Mouse (Mus musculus) adrenal gland, adult 2 months (tissue): ENCODE results near the gene Vmn1r221. TPM values are rescaled to one million over a fixed set of nuclear protein-coding genes. Genes with fewer than 3 reads are reported as not detected.
"Not testable (repeated sequence)": the region's sequence is repeated elsewhere in the genome, so short reads cannot be mapped to it uniquely, and the experiment has no call there.

Source experiments
- DNase-seq: peaks from one replicate; pipeline ENCODE4 v3.0.0; 2021
- long read RNA-seq: library from polyadenylated mRNA; stranded (forward); transcript quantifications from one replicate; pipeline ENCODE4 v2.0.0, GENCODE M21; 2021
- polyA plus RNA-seq: library from polyadenylated mRNA; depleted of rRNA; stranded (reverse); fragments of >200 nt; gene quantifications from 2 replicates; pipeline ENCODE4 v1.2.3, GENCODE M21; 2012; rRNA removed
- total RNA-seq, 2 experiments: library from RNA; stranded (reverse); gene quantifications; 2 replicates each; pipeline ENCODE4 v1.2.3; 2021

Vmn1r221 gene
- total RNA-seq (not detected), polyA plus RNA-seq (not detected in 2 replicates)
- long read RNA-seq = 0 reads

DNA sequence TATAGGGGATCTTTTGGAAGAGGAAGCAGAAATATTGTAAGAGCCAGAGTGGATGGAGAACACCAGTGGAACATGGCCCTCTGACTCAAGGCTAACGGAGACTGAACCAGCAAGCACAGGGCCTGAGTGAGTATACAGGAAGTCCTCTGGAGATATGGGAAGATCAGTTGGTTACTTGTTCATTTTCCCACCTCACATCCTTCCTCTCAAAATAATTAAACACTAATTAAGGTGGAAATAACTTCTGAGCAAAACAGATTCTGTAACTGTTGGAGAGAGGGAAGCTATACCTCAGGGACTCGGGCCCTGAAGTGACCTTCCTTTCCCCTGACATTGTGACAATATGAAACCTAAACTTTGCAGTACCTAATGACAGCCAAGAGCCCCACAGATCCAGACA is at the start of gene Vmn1r221:
Gene Vmn1r221, plus strand, starts transcription at position 301 of the 400 bp plus-strand sequence.
- not testable (repeated sequence) for DNase-seq

DNA sequence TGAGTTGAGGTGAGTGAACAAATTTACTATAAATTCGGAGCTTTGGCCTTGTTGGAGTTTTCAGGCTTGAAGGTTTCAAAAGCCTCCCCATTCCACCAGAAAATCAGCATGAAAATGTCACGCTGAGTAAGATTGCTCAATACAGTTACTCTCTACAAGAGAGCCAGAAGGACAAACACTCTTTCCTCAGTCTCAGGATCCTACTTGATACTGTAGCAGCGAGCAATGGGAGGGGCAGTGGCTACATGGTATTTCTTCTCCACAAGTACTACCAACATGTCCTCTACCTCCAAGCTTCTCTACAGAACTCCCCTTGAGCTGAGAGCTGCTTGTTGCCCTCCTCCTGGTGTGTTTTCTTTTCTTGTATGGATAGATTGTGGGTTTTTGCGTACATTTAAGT is 47.5 kb upstream of the Vmn1r221 start:
- not testable (repeated sequence) for DNase-seq

DNA sequence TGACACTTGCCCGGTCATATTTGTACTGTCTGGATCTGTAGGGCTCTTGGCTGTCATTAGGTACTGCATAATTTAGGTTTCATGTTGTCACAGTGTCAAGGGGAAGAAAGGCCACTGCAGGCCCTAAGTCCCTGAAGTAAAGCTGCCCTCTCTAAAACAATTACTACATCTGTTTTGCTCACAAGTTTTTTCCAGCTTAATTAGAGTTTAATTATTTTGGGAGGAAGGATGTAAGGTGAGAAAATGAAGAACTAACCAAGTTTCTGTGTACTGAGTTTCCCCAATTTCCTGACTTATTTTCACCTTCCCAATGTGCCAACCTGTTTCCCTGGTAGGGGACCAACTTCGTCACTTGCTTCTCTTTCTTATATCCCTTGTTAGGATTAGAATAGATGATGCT is 26.1 kb upstream of the Vmn1r221 start, which contains the start of gene Vmn1r220:
Gene Vmn1r220, minus strand, starts transcription at position 101 of the 400 bp plus-strand sequence.
- DNase-seq = no peak

DNA sequence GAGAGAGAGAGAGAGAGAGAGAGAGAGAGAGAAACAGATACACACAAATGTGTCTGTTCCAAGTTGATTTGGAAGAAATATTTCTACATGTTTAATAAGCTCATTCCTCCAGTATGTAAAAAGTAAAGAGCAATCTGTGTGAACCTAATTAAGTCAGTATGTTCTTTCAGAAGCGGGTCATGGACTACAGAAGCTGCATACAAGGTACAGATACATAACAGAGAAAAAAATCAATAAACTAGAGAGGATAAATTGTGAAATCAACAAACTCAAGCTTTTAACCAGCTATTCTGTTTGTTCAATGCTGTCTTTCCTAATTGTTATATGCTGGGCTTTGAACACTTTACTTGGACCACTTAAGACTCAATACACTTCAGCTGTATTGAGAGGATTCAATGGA is 10.0 kb upstream of the Vmn1r221 start:
- not testable (repeated sequence) for DNase-seq

DNA sequence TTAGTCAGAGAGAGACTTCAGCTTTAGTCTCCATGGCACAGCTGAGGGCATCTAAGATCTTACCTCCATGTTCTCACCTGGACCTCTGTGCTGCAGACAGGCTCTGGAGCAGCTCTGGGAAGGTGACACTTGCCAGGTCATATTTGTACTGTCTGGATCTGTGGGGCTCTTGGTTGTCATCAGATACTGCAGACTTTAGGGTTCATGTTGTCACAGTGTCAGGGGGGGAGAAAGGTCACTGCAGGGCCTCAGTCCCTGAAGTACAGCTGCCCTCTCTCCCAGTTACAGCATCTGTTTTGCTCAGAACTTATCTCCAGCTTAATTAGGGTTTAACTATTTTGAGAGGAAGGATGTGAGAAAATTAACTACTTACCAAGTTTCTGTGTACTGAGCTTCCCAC is 21.9 kb downstream of the Vmn1r221 start, which contains the start of gene Vmn1r222:
Gene Vmn1r222, minus strand, starts transcription at position 101 of the 400 bp plus-strand sequence.
- not testable (repeated sequence) for DNase-seq

DNA sequence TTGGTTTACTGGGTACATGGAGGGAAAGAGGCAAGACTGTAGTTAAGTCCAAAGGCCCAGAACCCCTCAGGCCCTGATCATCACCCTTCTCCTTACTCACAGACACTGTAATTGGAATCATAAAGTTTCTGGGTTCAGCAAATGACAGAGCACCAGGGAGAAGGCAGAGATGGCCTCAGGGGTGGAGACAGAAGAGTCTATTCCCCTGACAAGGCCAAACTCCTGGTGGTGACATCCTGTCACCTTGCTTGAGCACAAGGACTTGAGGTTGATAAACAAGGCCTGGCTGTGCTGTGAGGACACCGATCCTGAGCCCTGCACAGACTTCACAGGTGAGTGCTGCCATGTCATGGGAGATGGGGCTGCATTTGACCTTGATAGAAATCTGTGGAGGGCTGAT is 32.9 kb downstream of the Vmn1r221 start, which contains the start of gene Vmn1r223:
Gene Vmn1r223, plus strand, starts transcription at position 301 of the 400 bp plus-strand sequence.
- not testable (repeated sequence) for DNase-seq

DNA sequence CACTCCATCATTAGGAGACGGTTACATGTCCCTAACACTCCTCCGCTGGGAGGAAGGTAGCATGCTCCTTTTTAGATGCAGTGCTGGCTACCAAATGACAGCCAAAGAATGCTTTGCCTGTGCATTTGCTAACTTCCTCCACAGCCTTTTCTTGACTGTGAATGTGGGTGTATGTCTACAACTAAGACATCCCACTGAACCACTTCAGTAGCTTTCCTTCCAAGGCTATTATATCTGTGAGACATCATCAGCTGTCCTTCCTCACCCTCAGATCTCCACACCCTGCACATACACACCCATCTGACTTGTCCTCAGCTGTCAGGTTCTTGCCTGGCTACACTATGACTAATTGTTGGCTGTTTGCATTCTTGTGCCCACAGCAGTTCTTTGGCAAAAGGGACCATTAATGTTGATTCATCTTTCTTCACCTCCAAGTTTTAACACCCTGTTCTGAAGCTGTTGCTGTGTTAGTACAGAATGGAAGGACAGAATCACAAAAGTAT is 44.7 kb downstream of the Vmn1r221 start:
- no peak for DNase-seq

DNA sequence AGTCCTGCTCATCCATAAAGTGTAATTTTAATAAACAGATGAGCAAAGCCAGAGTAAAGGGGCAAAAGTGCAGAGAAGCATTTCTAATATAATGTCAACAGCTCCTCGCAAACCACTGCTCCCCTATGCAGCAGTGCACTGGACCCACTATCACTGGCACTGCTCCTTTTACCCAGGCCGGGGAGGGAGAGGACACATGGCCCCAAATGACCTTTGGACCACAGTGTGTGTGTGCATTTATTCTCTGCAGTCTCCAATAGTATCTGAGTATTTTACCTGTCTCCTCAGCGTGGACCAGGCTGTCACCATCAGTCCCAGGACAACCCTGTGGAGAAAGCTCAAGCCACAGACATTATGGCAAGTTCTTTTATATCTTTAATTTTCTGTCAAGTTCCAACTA is 54.7 kb downstream of the Vmn1r221 start:
- DNase-seq = not testable (repeated sequence)

DNA sequence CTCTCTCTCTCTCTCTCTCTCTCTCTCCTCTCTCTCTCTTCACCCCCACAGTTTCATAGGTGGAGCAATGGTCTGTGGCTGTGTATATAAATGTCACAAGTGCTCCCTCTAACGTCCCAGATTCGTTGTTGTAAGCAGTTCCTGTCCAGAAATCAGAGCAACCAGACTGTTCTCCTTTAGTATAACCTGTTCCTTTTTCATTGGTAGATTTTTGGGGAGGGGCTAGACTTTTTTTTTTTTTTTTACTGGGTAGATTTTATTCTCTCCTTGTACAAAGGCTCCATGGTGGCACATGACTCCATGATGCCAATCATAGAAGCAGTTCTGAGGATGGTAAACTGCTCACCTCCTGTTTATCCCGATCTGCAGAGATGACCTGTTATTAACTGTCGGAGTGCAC is 55.2 kb downstream of the Vmn1r221 start:
- not testable (repeated sequence) for DNase-seq

DNA sequence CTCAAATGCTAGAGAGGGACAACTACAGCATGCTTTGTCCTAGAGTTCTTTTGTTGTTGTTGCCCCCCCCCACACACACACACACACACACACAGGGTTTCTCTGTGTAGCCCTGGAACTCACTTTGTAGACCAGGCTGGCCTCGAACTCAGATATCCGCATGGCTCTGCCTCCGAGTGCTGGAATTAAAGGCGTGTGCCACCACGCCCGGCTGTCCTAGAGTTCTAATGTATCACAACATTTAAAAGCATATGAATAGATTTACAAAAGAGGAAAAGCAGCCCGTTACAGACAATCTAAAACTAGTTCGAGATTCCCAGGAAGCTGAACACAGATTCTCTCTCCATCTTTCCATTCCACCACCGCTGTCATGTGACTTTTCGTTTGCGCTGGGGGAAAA is 55.8 kb downstream of the Vmn1r221 start:
- DNase-seq = no peak

DNA sequence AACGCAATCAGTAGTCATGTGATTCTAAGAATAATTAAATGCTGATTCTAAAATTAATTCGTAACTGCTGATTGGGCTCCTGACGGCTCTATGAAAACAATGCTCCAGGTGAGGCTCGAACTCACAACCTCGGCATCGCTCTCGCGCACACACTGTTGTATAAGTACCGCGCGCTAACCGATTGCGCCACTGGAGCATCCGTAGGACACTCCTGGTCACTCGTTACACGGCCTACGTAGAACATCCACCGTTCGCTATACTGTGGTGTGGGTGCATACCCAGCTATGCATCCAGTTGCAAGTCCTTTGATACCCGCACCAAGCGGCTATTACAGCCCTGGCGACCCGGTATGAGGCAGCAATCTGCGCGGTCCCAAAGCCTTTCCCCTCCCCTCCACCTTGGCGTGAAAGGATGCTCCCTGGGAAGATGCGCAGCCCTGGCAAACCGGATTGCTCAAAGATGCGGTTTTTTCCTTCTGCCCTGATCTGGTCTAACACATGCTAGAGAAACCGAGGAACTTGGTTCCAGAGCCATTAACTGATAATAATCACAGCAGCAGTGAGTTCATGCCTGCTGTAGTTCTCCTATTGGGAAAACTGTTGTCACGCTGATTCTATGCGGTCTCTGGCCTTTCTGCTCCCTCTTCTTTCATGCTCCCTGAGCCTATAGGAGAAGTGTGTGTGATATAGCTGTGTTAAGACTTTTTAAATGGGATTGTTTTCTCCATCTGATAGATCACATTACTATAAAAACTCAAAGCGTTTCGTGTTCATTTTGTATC is 56.6 kb downstream of the Vmn1r221 start:
- no peak for DNase-seq

Other genes with a start within 250 kb of the Vmn1r221 start
- gene Vmn1r213, start 206.5 kb upstream of the Vmn1r221 start, total RNA-seq = not detected
- gene Vmn1r213, start 206.5 kb upstream of the Vmn1r221 start, polyA plus RNA-seq = not detected in 2 replicates
- not detected for gene Vmn1r214, start 183.7 kb upstream of the Vmn1r221 start, total RNA-seq
- not detected in 2 replicates for gene Vmn1r214, start 183.7 kb upstream of the Vmn1r221 start, polyA plus RNA-seq
- not detected for gene Vmn1r215, start 146.1 kb upstream of the Vmn1r221 start, total RNA-seq
- not detected in 2 replicates for gene Vmn1r215, start 146.1 kb upstream of the Vmn1r221 start, polyA plus RNA-seq
- gene Vmn1r217, start 95.9 kb upstream of the Vmn1r221 start, total RNA-seq = not detected
- gene Vmn1r217, start 95.9 kb upstream of the Vmn1r221 start, polyA plus RNA-seq = not detected in 2 replicates
- gene Vmn1r218, start 81.0 kb upstream of the Vmn1r221 start, total RNA-seq = not detected
- not detected in 2 replicates for gene Vmn1r218, start 81.0 kb upstream of the Vmn1r221 start, polyA plus RNA-seq
- not detected for gene Vmn1r219, start 54.8 kb upstream of the Vmn1r221 start, total RNA-seq
- gene Vmn1r219, start 54.8 kb upstream of the Vmn1r221 start, polyA plus RNA-seq = not detected in 2 replicates
- gene Vmn1r220, start 26.2 kb upstream of the Vmn1r221 start, total RNA-seq = not detected
- gene Vmn1r220, start 26.2 kb upstream of the Vmn1r221 start, polyA plus RNA-seq = not detected in 2 replicates
- gene Vmn1r222, start 21.8 kb downstream of the Vmn1r221 start, total RNA-seq = not detected
- not detected in 2 replicates for gene Vmn1r222, start 21.8 kb downstream of the Vmn1r221 start, polyA plus RNA-seq
- gene Vmn1r223, start 33.0 kb downstream of the Vmn1r221 start, total RNA-seq = not detected
- gene Vmn1r223, start 33.0 kb downstream of the Vmn1r221 start, polyA plus RNA-seq = not detected in 2 replicates
- gene Zfp322a, start 155.1 kb downstream of the Vmn1r221 start, total RNA-seq = 10 to 100 TPM; 16.3 to 20.7 TPM
- 0.40 and 0.53 TPM in 2 replicates for gene Zfp322a, start 155.1 kb downstream of the Vmn1r221 start, polyA plus RNA-seq
- 1 to 10 TPM; 7.0 to 8.5 TPM for gene Abt1, start 209.7 kb downstream of the Vmn1r221 start, total RNA-seq
- gene Abt1, start 209.7 kb downstream of the Vmn1r221 start, polyA plus RNA-seq = 1.1 TPM in 2 replicates